Mouse (Mus musculus) testis, adult 10 weeks (tissue): ENCODE results near the gene Zzef1. TPM values are rescaled to one million over a fixed set of nuclear protein-coding genes. Genes with fewer than 3 reads are reported as not detected.

Experiments
- polyA plus RNA-seq: library from polyadenylated mRNA; stranded (reverse); fragments of 350-450 nt; fragmentation: Illumina TruSeq; extraction: RNeasy Lipid Tissue Mini Kit (QIAGEN cat#74804); gene quantifications from one replicate; pipeline ENCODE4 v1.2.3, GENCODE M21; 2014; ENCODE audit warnings: low read depth, low replicate concordance

Zzef1 gene
- 8.2 TPM for polyA plus RNA-seq

DNA sequence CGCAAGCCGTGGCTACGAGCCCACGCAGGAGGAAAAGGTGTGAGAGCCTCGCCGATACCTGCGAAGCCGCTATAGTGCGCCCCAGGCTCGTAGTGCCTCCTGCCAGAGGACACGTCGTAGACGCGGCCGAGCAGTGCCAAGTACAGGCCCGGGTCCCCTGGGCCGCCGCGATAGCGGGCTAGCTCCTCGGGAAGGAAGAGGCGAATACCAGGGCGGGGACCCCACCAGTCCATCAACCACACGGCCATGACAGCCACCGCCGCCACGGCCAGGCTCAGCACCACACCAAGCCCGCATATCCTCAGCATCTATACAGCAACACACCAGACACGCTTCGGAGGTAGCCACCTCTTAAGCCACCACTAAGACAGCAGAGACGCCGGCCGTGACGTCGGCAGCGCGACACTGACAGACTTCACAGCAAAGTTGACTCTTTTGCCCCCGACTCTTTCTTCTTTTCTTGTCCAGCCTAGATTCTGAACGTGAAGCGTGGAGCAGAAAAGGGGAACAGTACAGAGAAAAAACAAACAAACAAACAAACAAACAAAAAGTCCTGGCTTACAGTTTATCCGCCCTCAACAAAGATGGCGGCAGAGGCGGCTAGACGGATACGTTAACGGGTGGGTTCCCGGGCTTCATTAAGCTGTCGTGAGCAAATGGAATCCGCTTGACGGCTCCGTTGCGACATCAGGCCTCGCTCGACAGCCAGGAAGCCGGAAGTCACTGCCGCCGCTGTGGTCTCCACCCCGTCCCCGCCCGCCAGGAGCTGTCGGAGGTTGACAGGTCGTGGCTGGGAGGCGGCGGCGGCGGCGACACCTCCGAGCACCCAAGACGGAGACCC is at the start of gene Zzef1, which contains the start of gene Cyb5d2:
TSS of gene Zzef1 (plus strand) at position 772 of the 841 bp plus-strand sequence.
TSS of gene Cyb5d2 (minus strand) at position 688 of the 841 bp plus-strand sequence.

DNA sequence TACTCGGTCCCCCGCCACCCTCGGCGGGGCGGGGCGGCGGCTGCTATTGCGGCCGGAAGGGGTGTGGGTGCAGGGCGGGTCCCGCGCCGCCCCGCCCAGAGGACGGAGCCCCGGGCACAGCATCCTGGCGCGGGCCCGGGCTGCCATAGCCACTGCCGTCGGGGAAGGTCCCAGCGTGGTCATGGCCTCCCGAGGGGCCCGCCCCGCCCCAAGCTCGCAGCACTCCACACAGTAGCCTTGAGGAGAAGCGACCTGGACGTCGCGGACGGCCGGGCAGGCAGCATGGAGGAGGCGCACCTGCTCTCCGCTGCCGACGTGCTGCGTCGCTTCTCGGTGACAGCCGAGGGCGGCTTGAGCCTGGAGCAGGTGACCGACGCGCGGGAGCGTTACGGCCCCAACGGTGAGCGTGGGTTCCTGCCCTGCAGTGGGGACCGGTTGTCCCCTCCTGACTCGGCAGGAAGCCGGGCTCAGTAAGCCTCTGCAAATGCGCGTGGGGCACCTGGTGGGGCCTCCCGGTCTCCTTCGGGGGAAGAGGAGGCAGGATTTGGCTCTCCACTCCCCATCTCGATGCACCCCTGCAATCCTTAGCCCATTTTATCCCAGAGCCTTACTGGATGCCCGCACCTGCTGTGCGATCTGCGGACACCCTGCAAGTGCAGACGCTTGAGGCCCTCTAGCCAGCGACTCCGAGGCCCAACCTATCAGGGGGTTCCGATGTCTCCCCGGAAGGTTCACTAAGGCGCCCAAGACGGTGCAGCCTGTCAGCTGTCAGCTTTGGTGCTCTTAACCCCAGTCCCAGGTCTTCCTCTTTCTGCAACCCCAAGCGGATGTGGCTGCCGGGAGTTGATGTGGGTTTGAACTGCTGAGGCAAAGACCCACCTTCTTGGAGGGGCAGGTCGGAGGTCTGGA is 165.3 kb downstream of the Zzef1 start, which contains the start of gene Atp2a3:
TSS of gene Atp2a3 (plus strand) at position 98 of the 909 bp plus-strand sequence.

Other genes with a start within 250 kb of the Zzef1 start
- not detected for gene Spns3, start 245.7 kb upstream of the Zzef1 start, polyA plus RNA-seq
- gene Ube2g1, start 188.9 kb upstream of the Zzef1 start, polyA plus RNA-seq, result 36.5 TPM
- 10.8 TPM for gene Ankfy1, start 106.2 kb upstream of the Zzef1 start, polyA plus RNA-seq
- gene Cyb5d2, start 84 bp upstream of the Zzef1 start, polyA plus RNA-seq, result 16.2 TPM
- 0.64 TPM for gene Atp2a3, start 164.9 kb downstream of the Zzef1 start, polyA plus RNA-seq
- not detected for gene P2rx1, start 202.9 kb downstream of the Zzef1 start, polyA plus RNA-seq
- gene Camkk1, start 222.8 kb downstream of the Zzef1 start, polyA plus RNA-seq, result 0.07 TPM